Mouse (Mus musculus) liver, embryonic 14.5 days (tissue): ENCODE data around the gene Phf13.

ENCODE experiments used
- CTCF ChIP-seq: IDR thresholded peaks from 2 replicates; pipeline ENCODE4 v1.5.1; 2016; ENCODE audit warnings: antibody characterized with exemption, low read depth, control low read depth
- EP300 ChIP-seq: IDR thresholded peaks from 2 replicates; pipeline ENCODE4 v1.6.1; 2016; ENCODE audit warnings: antibody characterized with exemption, low read depth

DNA sequence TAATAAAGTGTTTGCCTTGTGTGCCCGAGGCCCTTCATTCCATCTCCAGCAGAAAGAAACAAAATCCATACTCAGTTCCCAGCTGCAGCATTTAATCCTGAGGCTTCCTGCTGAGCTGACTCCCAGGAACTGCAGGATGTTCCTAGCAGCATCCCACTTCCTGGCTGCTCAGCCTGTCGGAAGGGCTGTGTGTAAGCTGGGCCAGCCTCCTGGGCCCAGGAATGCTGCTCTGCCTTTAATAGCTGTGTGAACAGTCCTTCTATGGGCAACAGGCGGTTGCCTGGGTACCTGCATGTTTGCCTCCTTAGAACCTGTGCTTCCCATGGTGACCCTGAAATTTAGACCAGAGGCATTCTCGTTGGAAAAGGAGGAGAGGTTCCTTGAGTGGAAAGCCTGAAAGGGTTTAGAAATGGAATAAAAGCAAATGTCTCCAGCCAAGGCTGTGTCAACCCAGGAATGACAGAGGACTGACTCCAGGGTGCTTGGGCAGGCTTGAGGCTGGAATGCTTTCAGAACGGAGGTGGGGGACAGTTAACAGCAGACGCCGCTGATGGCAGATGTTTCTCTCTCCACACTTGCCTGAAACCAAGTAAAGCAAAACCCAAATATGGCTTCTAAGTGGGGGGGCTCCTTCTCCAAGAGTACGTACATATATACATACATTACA is 11.6 kb upstream of the Phf13 start:
- TF ChIP-seq CTCF (no peak), EP300 (no peak)
